Mouse (Mus musculus) cerebellum, adult 2 months (tissue): ENCODE measurements at regions not wholly inside any gene's neighbourhood (a gene's known extent, or its start where the extent isn't known, plus 50 kb on each side); places are given as distances from the start of the nearest gene placed in this dataset.

Experiments
- CTCF ChIP-seq: fragments of 200-500 bp; IDR thresholded peaks from 2 replicates; pipeline ENCODE4 v1.5.1; 2011; ENCODE audit warnings: low read depth, mild to moderate bottlenecking, control low read depth, low read length, moderate library complexity, borderline replicate concordance; ENCODE audit not compliant: insufficient read depth
- POLR2A ChIP-seq: fragments of 200-500 bp; IDR thresholded peaks from 2 replicates; pipeline ENCODE4 v1.6.1; 2011; ENCODE audit warnings: low read length, control low read depth, borderline replicate concordance; ENCODE audit not compliant: insufficient read depth

GRCm38 (mm10) chr3:57073962-57074506, 227.8 kb downstream of the Tm4sf1 start:
- TF ChIP-seq POLR2A, result no peak
- TF ChIP-seq CTCF, result no peak
